Mouse (Mus musculus) MEL-GATA-1-ER (cell line): Measurements from ENCODE around the gene Abca9.

Source experiments
- DNase-seq: peaks from one replicate; pipeline ENCODE4 v3.0.0-alpha.2; 2012; ENCODE audit warnings: low read depth; ENCODE audit errors: extremely low read depth

Abca9 gene

DNA sequence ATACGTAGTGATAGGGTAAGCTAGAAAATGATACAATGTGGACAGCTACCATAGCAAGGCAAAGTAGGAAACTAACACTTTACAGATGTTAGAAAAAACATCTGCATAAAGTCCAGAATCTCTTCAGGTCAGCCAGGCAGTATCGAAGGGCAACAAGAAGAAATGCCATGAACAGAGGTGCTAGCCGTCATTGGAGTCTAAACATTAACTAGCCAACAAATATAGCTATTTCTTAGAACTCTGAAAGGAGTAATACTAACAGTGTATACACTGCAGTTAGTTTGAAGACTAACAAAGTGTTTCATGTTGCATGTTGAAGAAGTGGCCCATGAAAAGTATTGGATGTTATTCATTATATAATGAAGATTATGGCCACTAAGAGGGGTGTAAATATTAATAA lies 95.8 kb downstream of the Abca9 start:
- no peak for DNase-seq

DNA sequence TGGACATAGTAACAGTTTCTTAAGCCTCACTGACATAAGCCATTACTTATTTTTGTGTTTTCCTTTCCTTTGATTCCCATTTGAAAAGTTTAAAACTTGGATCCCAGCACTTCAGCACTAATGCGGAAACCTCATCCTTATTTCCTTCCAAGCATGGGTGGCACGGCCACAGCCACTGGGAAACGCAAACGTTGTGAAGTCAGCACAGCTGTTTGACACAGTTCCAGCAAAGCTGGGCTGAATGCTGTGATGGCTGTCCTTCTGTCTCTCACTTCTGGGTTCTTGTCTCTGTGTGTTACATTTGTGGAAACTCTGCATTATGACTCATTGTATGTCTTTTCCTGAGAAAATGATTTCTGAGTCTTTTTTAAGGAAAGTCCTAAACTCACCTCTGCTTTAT lies 107.0 kb downstream of the Abca9 start:
- DNase-seq: no peak

DNA sequence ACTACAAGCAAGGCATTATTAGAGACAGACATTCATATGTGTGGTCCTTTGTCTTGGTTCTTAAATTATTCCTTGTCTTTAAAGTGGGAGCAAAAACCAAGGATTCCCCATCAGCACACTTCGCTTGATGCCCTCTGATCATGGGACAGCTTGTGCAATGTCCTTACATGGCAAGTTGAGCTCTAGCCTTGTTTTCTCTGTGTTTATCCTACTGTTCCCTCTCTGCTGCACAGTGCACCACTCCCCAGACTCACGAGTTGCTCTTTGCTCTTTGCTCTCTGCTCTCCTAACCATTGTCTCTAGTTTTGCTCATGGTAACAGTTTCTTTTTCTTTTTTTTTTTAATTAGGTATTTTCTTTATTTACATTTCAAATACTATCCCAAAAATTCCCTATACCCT lies 107.9 kb downstream of the Abca9 start:
- DNase-seq: no peak

DNA sequence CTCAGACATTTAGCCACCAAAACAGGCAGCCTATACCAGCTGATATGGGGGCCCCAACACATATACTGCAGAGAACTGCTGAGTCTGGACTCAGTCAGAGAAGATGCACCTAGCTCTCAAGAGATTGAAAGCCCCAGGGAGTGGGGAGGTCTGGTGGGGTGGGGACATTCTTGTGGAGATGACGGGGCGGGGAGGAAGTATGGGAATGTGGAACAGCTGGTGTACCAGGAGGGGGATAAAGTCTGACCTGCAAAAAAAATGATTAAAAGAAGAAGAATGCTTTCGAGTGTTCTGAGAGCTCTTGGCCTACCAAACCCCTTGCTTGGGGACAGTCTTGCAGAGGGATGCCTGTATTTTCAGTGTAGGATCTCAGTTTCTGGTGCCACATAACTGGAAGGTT lies 114.3 kb downstream of the Abca9 start:
- DNase-seq: no peak
